Mouse (Mus musculus) kidney, embryonic 14.5 days (tissue): ENCODE results near the gene Rbms3. TPM values are rescaled to one million over a fixed set of nuclear protein-coding genes. Genes with fewer than 3 reads are reported as not detected.

Experiments
- ATAC-seq: fragments of 200-750 bp; cut with Nextera tagmentation; 2 replicates; pipeline ENCODE4 v1.8.0; 2017; ENCODE audit warnings: moderate number of reproducible peaks, mild to moderate bottlenecking, moderate TSS enrichment, moderate library complexity; ENCODE audit not compliant: low FRiP score, low TSS enrichment
- H3K27ac ChIP-seq: fragments of 300-500 bp; sonication (generic); 2 replicates; pipeline ENCODE4 v1.5.1; 2014; ENCODE audit warnings: low read depth, mild to moderate bottlenecking, low read length, moderate library complexity, mixed read lengths
- H3K27me3 ChIP-seq: fragments of 300-500 bp; sonication (generic); 2 replicates; pipeline ENCODE4 v1.6.1; 2014; ENCODE audit warnings: mild to moderate bottlenecking, low read length; ENCODE audit not compliant: control insufficient read depth, insufficient read depth
- H3K36me3 ChIP-seq: fragments of 300-500 bp; sonication (generic); 2 replicates; pipeline ENCODE4 v1.6.1; 2014; ENCODE audit warnings: low read length, mixed read lengths; ENCODE audit not compliant: control insufficient read depth, insufficient read depth
- H3K4me1 ChIP-seq: fragments of 300-500 bp; sonication (generic); 2 replicates; pipeline ENCODE4 v1.6.1; 2014; ENCODE audit warnings: low read length, mixed read lengths; ENCODE audit not compliant: control insufficient read depth, insufficient read depth
- H3K4me2 ChIP-seq: fragments of 300-500 bp; sonication (generic); replicated peaks from 2 replicates; pipeline ENCODE4 v1.6.1; 2014; ENCODE audit warnings: low read depth, mild to moderate bottlenecking, low read length
- H3K4me3 ChIP-seq: fragments of 300-500 bp; sonication (generic); 2 replicates; pipeline ENCODE4 v1.5.1; 2014; ENCODE audit warnings: mild to moderate bottlenecking, low read length
- H3K9ac ChIP-seq: fragments of 300-500 bp; sonication (generic); 2 replicates; pipeline ENCODE4 v1.6.1; 2014; ENCODE audit warnings: low read depth, mild to moderate bottlenecking, low read length, moderate library complexity
- H3K9me3 ChIP-seq: fragments of 300-500 bp; sonication (generic); 2 replicates; pipeline ENCODE4 v1.6.1; 2016; ENCODE audit warnings: low read length; ENCODE audit not compliant: control insufficient read depth
- WGBS: fragments of 180-500 bp; shearing (Covaris S2); extraction: QIAGEN DNeasy Blood & Tissue Kit; methylation state at CpG from one replicate; pipeline ENCODE4 v1.1.7; 2014; 5-methylcytosine and 5-hydroxymethylcytosine counted together
- polyA plus RNA-seq: library from polyadenylated mRNA; unstranded; fragments of >200 nt; fragmentation: Nextera tagmentation; extraction: Ambion mirVana; gene quantifications from 2 replicates; pipeline ENCODE4 v1.2.1, GENCODE M21; 2014

The Rbms3 gene
- polyA plus RNA-seq, 1 experiment from 2014 or later = 73.4 TPM

DNA sequence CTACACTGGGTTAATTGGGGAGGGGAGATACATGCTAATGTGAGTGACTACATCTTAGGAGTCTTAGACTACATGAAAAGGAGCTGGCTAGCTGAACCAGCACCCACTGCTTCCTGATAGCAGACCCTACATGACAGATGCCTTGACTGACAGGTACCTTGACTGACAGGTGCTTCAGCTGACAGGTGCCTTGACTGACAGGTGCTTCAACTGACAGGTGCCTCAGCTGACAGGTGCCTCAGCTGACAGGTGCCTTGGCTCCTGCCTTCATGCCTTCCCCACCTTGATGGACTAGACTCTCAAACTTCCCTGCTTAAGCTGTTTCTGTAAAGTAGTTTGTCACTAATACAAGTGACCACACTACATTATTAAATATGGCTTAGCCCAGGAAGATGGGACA is 232.6 kb downstream of the Rbms3 start:
- no peak for ATAC-seq

DNA sequence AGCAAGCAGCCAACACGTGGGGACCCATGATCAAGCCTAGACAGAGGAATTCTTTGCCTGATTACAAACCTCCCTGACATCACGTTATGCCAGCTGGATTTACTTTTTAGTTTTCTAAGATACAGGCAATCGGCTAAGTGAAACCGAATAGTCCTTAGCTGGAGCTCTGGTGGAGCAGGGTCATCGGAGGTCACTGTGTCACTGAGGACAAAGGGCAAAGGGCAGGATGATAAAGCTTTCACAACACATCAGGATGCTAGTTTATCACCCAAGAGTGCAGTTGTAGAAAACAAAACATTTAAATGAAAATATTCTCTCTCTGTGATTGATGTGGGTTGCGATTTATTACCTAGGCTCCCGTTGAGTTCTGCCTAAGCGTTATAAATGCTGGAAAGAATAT is 233.1 kb downstream of the Rbms3 start:
- 0 out of 2 replicates have a peak, but pooled peaks cover 9% of the 10 kb centered on the region for H3K4me1 ChIP-seq
- H3K27me3 ChIP-seq = no peaks in the 10 kb centered on the region
- H3K36me3 ChIP-seq = no peaks in the 10 kb centered on the region
- 35% methylated on average over 8 of the region's 8 CpGs for WGBS
- no peak overlapping the region for H3K27ac ChIP-seq
- no peak overlapping the region for H3K4me2 ChIP-seq
- no peak overlapping the region for H3K4me3 ChIP-seq
- H3K9me3 ChIP-seq = no peaks in the 10 kb centered on the region
- H3K9ac ChIP-seq = no peak overlapping the region
- ATAC-seq = no peak

More for the DNA sequence above, 232.6 kb downstream of the Rbms3 start:
- H3K4me1 ChIP-seq = 0 out of 2 replicates have a peak, but pooled peaks cover 9% of the 10 kb centered on the region
- H3K27ac ChIP-seq = no peak overlapping the region
- no peak overlapping the region for H3K9ac ChIP-seq
- no peak overlapping the region for H3K4me3 ChIP-seq
- H3K4me2 ChIP-seq = no peak overlapping the region
- H3K27me3 ChIP-seq = no peaks in the 10 kb centered on the region
- H3K36me3 ChIP-seq = no peaks in the 10 kb centered on the region
- no peaks in the 10 kb centered on the region for H3K9me3 ChIP-seq

DNA sequence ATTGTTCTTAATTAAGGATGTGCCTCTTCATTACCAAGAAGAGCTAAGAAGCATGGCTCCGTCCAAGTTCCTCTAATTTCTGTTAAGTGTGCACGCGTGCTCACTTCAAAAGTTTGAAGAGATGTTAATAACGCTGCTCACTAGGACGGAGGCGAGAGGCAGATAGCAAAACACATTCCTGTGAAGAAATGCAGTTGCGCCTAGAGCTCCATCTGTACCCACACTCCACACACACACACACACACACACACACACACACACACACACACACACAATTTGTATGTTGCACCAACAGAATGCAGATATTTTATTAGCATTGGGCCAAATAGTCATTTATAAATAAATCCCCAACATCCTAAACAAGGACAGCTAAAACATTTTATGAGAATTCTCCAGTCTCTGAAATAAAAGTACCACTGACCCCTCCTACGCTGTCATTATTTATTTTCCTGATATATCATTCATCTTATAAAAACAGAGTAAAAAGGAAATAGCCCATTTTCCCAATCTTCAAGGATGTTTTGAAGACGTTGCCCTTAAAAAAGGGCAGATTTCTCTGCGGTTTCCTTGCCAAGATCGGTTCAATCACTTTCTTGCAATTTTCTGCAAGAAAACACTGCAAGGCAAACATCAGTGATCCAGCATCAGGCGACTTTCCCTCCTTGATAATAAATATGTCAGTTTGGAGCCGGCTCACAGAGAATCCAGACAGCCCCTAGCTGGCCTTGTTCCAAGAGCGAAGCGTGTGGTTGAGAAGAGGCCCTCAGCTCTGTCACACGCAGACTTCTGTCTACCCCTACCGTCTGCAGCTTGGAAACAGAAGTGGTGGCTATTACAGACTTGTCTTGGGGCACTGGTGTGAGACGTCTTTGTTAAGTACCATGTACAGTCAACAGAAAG is 235.8 kb downstream of the Rbms3 start:
- 26% methylated on average over 18 of the region's 18 CpGs for WGBS

DNA sequence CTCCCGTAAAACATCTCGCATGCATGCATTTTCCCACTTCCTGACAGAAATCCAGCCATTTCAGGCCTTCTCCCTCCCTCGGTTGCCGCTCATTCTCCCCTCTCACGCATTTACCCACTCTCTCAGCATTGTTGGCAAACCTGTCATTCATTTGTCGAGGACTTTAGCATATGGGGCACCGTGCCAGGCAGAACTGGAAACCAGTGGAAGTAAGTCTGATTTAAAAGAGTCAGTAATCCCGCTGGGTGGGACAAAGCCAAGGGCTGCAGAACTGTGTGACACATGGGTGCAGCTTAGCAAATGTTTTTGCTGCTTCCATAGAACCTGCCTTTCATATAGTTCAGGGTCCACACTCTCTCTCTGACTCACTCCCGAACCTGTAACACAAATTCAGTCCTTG is 241.7 kb downstream of the Rbms3 start:
- no peaks in the 10 kb centered on the region for H3K9me3 ChIP-seq
- WGBS = 73% methylated on average over 9 of the region's 9 CpGs
- no peak for ATAC-seq
- no peak overlapping the region for H3K9ac ChIP-seq
- H3K27me3 ChIP-seq = no peaks in the 10 kb centered on the region
- no peak overlapping the region for H3K27ac ChIP-seq
- no peak overlapping the region for H3K4me3 ChIP-seq
- no peak overlapping the region for H3K4me2 ChIP-seq
- H3K4me1 ChIP-seq = no peaks in the 10 kb centered on the region
- H3K36me3 ChIP-seq = no peaks in the 10 kb centered on the region

More for the DNA sequence above, 235.8 kb downstream of the Rbms3 start:
- Histone ChIP-seq H3K4me2 (no peak overlapping the region), H3K36me3 (no peaks in the 10 kb centered on the region), H3K4me3 (no peak overlapping the region), H3K27ac (peak overlapping the region; percentile 55; the same call in 1 of the 2 replicates), H3K9ac (no peak overlapping the region), H3K27me3 (no peaks in the 10 kb centered on the region), H3K9me3 (no peaks in the 10 kb centered on the region), H3K4me1 (0 out of 2 replicates have a peak, but pooled peaks cover 9% of the 10 kb centered on the region)
- peak; percentile 96 for ATAC-seq

DNA sequence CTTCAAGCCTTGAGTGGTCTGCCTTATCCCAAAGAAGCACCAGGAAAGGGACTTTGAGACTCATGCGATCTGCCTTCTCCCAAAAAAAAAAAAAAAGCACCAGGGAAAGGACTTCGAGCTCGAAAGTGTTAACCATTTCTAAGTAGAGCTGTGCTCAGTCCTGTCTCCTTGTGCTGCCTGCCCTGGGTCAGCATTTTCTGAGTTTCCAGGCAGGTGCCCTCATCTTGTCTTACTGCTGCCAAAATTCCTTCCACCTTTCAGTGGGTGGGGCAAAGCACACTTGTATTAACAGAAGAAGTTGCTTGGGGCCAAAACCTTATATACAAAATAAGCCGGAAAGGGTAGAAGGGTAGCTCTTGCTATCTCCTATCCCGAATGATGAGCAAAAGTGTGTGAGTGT is 248.8 kb downstream of the Rbms3 start:
- H3K27ac ChIP-seq = 0 out of 2 replicates have a peak overlapping the region, but pooled peaks have one; percentile 56
- no peak overlapping the region for H3K4me2 ChIP-seq
- no peaks in the 10 kb centered on the region for H3K36me3 ChIP-seq
- no peak for ATAC-seq
- H3K4me3 ChIP-seq = no peak overlapping the region
- peaks cover 19% of the 10 kb centered on the region; the same call in 1 of the 2 replicates for H3K4me1 ChIP-seq
- H3K9me3 ChIP-seq = no peaks in the 10 kb centered on the region
- no peak overlapping the region for H3K9ac ChIP-seq
- 60% methylated on average over 5 of the region's 5 CpGs for WGBS
- no peaks in the 10 kb centered on the region for H3K27me3 ChIP-seq

DNA sequence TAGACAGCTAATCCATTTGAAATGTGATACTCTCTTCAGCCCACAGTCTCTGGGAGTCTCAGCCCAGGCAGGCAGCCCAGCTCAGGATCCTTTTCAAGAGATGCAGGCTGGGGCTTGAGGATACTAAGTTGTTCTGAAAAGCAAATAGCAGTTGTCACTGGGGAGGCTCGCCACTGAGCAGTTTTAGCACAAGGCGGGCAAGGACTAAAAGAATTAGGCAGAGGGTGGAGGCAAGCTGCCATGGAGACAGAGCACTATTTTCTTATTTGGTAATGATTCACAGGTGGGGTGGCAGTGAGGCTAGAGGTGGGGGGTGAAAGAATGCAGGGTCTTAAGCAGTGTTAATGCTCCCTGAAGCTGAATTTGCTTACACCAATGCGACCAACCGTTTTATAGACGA is 249.6 kb downstream of the Rbms3 start:
- Histone ChIP-seq H3K9me3 (no peaks in the 10 kb centered on the region), H3K36me3 (no peaks in the 10 kb centered on the region), H3K4me3 (no peak overlapping the region), H3K27ac (peak overlapping the region; percentile 56), H3K27me3 (no peaks in the 10 kb centered on the region), H3K4me1 (peaks cover 19% of the 10 kb centered on the region; the same call in 1 of the 2 replicates), H3K4me2 (peak overlapping the region; percentile 15), H3K9ac (0 out of 2 replicates have a peak overlapping the region, but pooled peaks have one; percentile 23)
- 16% methylated on average over 5 of the region's 5 CpGs for WGBS
- peak; percentile 53 for ATAC-seq

DNA sequence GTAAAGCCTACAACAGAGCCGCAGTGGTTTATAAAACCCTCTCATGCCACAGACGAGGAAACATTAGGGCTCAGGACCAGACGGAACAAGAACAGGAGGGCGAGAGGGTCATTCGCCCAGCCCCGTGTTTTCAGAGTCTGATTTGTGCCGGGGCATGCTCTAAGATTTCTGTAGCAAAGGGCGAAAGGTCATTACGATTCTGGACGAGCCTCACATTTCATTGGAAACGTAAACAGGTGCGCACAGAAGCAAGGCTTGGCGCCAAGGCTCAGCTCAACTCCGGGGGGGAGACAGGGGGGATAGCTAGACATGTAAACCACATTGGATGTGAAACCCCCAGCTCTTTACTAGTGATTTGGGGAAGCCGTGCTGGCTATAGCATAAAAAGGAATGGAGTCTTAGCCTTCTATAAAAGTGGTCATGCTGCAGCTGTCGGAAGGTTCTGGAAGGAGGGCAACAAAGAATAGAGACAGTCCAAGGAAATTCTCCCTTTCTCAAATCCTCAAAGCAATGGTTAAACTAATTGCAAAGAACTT is 250.2 kb downstream of the Rbms3 start:
- Histone ChIP-seq H3K4me3 (no peak overlapping the region), H3K9ac (no peak overlapping the region), H3K4me1 (peaks cover 19% of the 10 kb centered on the region; the same call in 1 of the 2 replicates), H3K27ac (peak overlapping the region; percentile 56; the same call in 1 of the 2 replicates), H3K27me3 (no peaks in the 10 kb centered on the region), H3K9me3 (no peaks in the 10 kb centered on the region), H3K4me2 (no peak overlapping the region; the same call in 1 of the 2 replicates), H3K36me3 (no peaks in the 10 kb centered on the region)
- ATAC-seq = no peak
- WGBS = 51% methylated on average over 16 of the region's 16 CpGs

DNA sequence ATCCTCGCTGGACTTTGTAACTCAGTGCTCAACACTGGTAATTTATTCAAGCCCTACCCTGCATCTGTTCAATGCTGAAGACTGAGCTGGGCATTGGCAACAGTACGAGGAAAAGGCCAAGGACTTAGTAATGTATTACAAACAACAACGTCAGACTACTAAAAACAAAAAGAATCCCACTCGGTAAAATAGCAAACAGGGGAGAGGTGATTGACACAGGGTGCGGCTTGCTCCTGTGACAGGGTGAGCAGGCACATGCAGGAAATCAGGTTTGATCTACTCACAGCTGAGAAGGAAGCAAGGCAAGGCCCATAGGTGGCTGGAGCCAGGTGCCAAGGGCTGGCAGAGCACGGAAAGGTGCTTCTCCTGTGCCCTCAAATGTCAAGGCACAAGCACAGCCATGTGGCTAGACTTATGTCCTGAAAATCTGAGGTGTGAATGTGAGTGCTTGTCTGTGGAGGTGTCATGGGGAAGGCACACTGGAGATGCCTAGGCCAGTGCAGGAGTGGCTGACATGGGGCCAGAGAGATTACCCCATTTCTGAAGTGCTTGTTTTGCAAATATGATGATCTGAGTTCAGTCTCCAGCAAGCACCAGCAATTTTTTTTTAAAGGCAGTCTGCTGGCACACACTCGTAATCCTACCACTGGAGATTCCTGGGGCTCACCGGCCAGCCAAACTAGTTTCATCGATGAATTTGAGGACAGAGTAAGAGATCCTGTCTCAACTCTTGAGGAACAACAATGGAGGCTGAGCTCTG is 251.4 kb downstream of the Rbms3 start:
- no peaks in the 10 kb centered on the region for H3K36me3 ChIP-seq
- no peak for ATAC-seq

More for the DNA sequence above, 251.4 kb downstream of the Rbms3 start:
- H3K27me3 ChIP-seq = no peaks in the 10 kb centered on the region
- peak overlapping the region; percentile 26; the same call in 1 of the 2 replicates for H3K27ac ChIP-seq
- WGBS = 60% methylated on average over 9 of the region's 9 CpGs
- H3K9me3 ChIP-seq = no peaks in the 10 kb centered on the region
- H3K9ac ChIP-seq = no peak overlapping the region
- H3K4me3 ChIP-seq = no peak overlapping the region
- peaks cover 19% of the 10 kb centered on the region; the same call in 1 of the 2 replicates for H3K4me1 ChIP-seq
- H3K4me2 ChIP-seq = no peak overlapping the region
